Mouse (Mus musculus) layer of hippocampus, postnatal 10 days (tissue): ENCODE results near the gene Atp6v0c. TPM values are rescaled to one million over a fixed set of nuclear protein-coding genes. Genes with fewer than 3 reads are reported as not detected.

Source experiments
- total RNA-seq, 2 experiments: library from RNA; stranded (reverse); gene quantifications; 2 replicates each; pipeline ENCODE4 v1.2.3; 2021

The Atp6v0c gene
- total RNA-seq, 2 experiments from 2014 or later: 1,281 to 1,362 TPM

Other genes starting within 250 kb of the Atp6v0c start
- gene Sbp, start 228.0 kb downstream of the Atp6v0c start, total RNA-seq: not detected
- gene Sbpl, start 214.4 kb downstream of the Atp6v0c start, total RNA-seq: not detected
- gene Prss30, start 189.1 kb downstream of the Atp6v0c start, total RNA-seq: under 1 TPM in 1 of 2 experiments, not detected in 1; 0.45 TPM
- gene Prss22, start 171.6 kb downstream of the Atp6v0c start, total RNA-seq: not detected
- not detected for gene Prss27, start 131.6 kb downstream of the Atp6v0c start, total RNA-seq
- 10 to 100 TPM; 71.8 to 72.0 TPM for gene Kctd5, start 96.2 kb downstream of the Atp6v0c start, total RNA-seq
- gene Pdpk1, start 18.8 kb downstream of the Atp6v0c start, total RNA-seq: 10 to 100 TPM; 78.4 to 90.2 TPM
- gene Amdhd2, start 5.9 kb downstream of the Atp6v0c start, total RNA-seq: 10 to 100 TPM; 33.8 to 40.1 TPM
- 10 to 100 TPM; 77.7 to 87.8 TPM for gene Tbc1d24, start 35.9 kb upstream of the Atp6v0c start, total RNA-seq
- 10 to 100 TPM; 13.5 to 14.4 TPM for gene Ntn3, start 39.8 kb upstream of the Atp6v0c start, total RNA-seq
- 10 to 100 TPM in 1 of 2 experiments, 1 to 10 TPM in 1; 9.1 to 13.0 TPM for gene Tedc2, start 51.1 kb upstream of the Atp6v0c start, total RNA-seq
- 1 to 10 TPM; 7.4 to 7.9 TPM for gene Ccnf, start 81.8 kb upstream of the Atp6v0c start, total RNA-seq
- gene Abca17, start 181.4 kb upstream of the Atp6v0c start, total RNA-seq: 1 to 10 TPM; 1.5 to 1.7 TPM
- gene Abca3, start 182.2 kb upstream of the Atp6v0c start, total RNA-seq: 100 to 1,000 TPM; 118 to 120 TPM
- gene Rnps1, start 244.9 kb upstream of the Atp6v0c start, total RNA-seq: 100 to 1,000 TPM; 166 TPM